Mouse (Mus musculus): ENCODE measurements around the gene AU040320. TPM values are rescaled to one million over a fixed set of nuclear protein-coding genes. Genes with fewer than 3 reads are reported as not detected.

The AU040320 gene
- polyA plus RNA-seq, 1 experiment: 30.6 TPM

- H3K4me1 ChIP-seq (ENCODE audit: control insufficient read depth, insufficient read depth, low read length): no peaks in the 10 kb centered on the region
Observed at GRCm38 (mm10) chr4:126879560-126880275, 126.4 kb downstream of the AU040320 start.

GRCm38 (mm10) chr4:126883602-126884001 lies 130.3 kb downstream of the AU040320 start:
- H3K4me3 ChIP-seq (ENCODE audit: insufficient read depth, low read length): no peak overlapping the region
- no peak for TF ChIP-seq POLR2A (IDR thresholded peaks at IDR 0.05; ENCODE audit: low read depth, low read length)
- TF ChIP-seq CTCF (IDR thresholded peaks at IDR 0.05; ENCODE audit: borderline replicate concordance, insufficient read depth, low read length): no peak
- H3K4me1 ChIP-seq (ENCODE audit: control insufficient read depth, insufficient read depth, low read length): no peaks in the 10 kb centered on the region
- no peak overlapping the region for H3K27ac ChIP-seq (ENCODE audit: insufficient read depth, low read length)

More at GRCm38 (mm10) chr4:126879560-126880275, 126.4 kb downstream of the AU040320 start:
- no peak overlapping the region for H3K4me3 ChIP-seq (ENCODE audit: insufficient read depth, low read length)
- TF ChIP-seq POLR2A (IDR thresholded peaks at IDR 0.05; ENCODE audit: low read depth, low read length) (no peak), CTCF (IDR thresholded peaks at IDR 0.05; ENCODE audit: borderline replicate concordance, insufficient read depth, low read length) (no peak)
- no peak overlapping the region for H3K27ac ChIP-seq (ENCODE audit: insufficient read depth, low read length)

DNA sequence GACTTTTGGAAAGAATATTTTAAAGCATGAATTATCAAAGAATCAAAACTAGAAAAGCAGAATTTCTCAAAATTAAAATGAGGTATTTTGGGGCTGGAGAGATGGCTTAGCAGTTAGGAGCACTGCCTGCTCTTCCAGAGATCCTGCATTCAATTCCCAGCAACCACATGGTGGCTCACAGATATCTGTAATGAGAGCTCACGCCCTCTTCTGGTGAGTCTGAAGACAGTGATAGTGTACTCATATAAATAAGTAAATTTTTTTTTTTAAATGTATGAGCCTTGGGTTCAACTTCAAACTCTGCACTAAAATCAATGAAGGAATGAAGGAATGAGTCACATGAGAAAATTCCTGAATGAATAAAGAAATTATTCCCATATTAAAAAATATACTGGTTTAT lies 132.6 kb downstream of the AU040320 start:
- no peak overlapping the region for H3K4me3 ChIP-seq (ENCODE audit: insufficient read depth, low read length)
- no peaks in the 10 kb centered on the region for H3K4me1 ChIP-seq (ENCODE audit: control insufficient read depth, insufficient read depth, low read length)
- no peak overlapping the region for H3K27ac ChIP-seq (ENCODE audit: insufficient read depth, low read length)
- no peak for TF ChIP-seq CTCF (IDR thresholded peaks at IDR 0.05; ENCODE audit: borderline replicate concordance, insufficient read depth, low read length)
- no peak for TF ChIP-seq POLR2A (IDR thresholded peaks at IDR 0.05; ENCODE audit: low read depth, low read length)

- Histone ChIP-seq H3K4me1 (ENCODE audit: control insufficient read depth, insufficient read depth, low read length) (no peaks in the 10 kb centered on the region), H3K27ac (ENCODE audit: insufficient read depth, low read length) (no peak overlapping the region), H3K4me3 (ENCODE audit: insufficient read depth, low read length) (no peak overlapping the region)
- TF ChIP-seq POLR2A (IDR thresholded peaks at IDR 0.05; ENCODE audit: low read depth, low read length) (no peak), CTCF (IDR thresholded peaks at IDR 0.05; ENCODE audit: borderline replicate concordance, insufficient read depth, low read length) (no peak)
Observed at GRCm38 (mm10) chr4:126889879-126890278, 136.5 kb downstream of the AU040320 start.

Other genes starting within 250 kb of the AU040320 start
- 1.2 and 1.9 TPM in 2 replicates for gene Ago4, start 220.1 kb upstream of the AU040320 start, polyA plus RNA-seq (2011; ENCODE audit: insufficient read length, low read depth, missing spikeins)
- gene Clspn, start 196.6 kb upstream of the AU040320 start, polyA plus RNA-seq (2011; ENCODE audit: insufficient read length, low read depth, missing spikeins): 23.3 and 29.2 TPM in 2 replicates
- gene 5730409E04Rik, start 143.7 kb upstream of the AU040320 start, polyA plus RNA-seq (2011; ENCODE audit: insufficient read length, low read depth, missing spikeins): 19.1 and 20.1 TPM in 2 replicates
- gene Psmb2, start 75.9 kb upstream of the AU040320 start, polyA plus RNA-seq (2011; ENCODE audit: insufficient read length, low read depth, missing spikeins): 288 and 303 TPM in 2 replicates
- not detected in 2 replicates for gene Tfap2e, start 17.3 kb upstream of the AU040320 start, polyA plus RNA-seq (2011; ENCODE audit: insufficient read length, low read depth, missing spikeins)
- 16.7 and 18.3 TPM in 2 replicates for gene Ncdn, start 106 bp upstream of the AU040320 start, polyA plus RNA-seq (2011; ENCODE audit: insufficient read length, low read depth, missing spikeins)
- gene Zmym4, start 214.6 kb downstream of the AU040320 start, polyA plus RNA-seq (2011; ENCODE audit: insufficient read length, low read depth, missing spikeins): 53.3 and 59.7 TPM in 2 replicates